Mouse (Mus musculus): ENCODE data around the gene Pglyrp1. TPM values are rescaled to one million over a fixed set of nuclear protein-coding genes. Genes with fewer than 3 reads are reported as not detected.
A peak's percentile ranks its signal among the peaks of the same experiment; 100 is the strongest.
"Not testable (repeated sequence)": the region's sequence is repeated elsewhere in the genome, so short reads cannot be mapped to it uniquely, and the experiment has no call there.

Pglyrp1 gene
- total RNA-seq (2021), result 1.9 and 2.0 TPM in 2 replicates
- long read RNA-seq, result 0 reads

DNA sequence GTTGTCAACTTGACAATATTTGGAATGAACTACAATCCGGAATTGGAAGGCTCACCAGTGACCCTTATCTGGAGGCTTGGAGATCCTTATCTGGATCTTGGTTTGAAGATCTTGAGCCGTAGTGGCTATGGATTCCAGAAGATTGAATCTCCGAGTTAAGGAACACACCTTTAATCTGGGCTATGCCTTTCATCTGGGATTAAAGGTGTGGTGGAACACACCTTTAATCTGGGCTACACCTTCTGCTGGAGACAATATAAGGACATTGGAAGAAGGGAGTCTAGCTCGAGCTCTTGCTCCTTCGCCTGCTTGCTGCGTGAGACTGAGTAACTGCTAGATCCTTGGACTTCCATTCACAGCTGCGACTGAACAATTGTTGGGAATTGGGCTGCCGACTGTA is at the start of gene Pglyrp1:
Gene Pglyrp1, plus strand, starts transcription at position 301 of the 400 bp plus-strand sequence.
- not testable (repeated sequence) for DNase-seq

DNA sequence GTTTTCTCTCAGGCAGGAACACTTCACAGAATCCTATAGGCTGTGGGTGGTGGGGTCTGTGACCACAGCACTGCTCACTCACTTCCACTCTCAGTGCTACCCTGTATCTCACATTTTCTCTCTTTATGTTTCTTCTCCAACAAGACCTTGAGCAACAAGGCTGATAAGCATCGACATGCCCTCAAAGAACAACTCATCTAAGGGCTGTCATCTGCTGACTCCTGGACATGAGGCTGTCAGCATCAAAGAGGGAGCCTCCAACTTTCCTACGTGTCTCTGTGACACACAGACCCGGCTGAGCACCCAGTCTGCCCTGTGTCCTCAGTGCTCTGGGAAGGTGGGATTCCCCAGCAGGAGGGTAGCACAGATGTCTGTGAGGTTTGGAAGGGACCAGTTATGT is 49.6 kb upstream of the Pglyrp1 start, which contains the start of gene Psg17:
Gene Psg17, minus strand, starts transcription at position 101 of the 400 bp plus-strand sequence.
- no peak for DNase-seq

GRCm38 (mm10) chr7:18827792-18828546 is 43.2 kb upstream of the Pglyrp1 start:
- DNase-seq, result no peak

DNA sequence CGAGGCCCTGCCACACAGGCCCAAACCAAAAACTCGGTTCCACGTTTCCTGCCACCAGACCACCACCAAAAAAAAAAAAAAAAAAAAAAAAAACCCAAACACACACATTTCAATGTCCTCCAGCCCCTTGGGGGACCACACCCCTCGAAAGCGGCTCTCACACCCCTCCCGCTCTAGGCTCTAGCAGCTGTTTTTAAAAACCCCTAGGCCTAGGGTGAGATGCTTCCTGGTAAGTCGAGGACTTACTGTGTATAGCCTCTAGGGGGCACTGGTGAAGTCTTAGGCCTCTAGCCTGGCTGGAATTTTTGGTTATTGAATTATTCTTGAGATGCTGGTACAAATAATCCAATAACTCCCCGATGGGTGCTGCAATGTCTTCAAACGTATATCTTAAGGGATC is 42.5 kb upstream of the Pglyrp1 start:
- no peak for DNase-seq

DNA sequence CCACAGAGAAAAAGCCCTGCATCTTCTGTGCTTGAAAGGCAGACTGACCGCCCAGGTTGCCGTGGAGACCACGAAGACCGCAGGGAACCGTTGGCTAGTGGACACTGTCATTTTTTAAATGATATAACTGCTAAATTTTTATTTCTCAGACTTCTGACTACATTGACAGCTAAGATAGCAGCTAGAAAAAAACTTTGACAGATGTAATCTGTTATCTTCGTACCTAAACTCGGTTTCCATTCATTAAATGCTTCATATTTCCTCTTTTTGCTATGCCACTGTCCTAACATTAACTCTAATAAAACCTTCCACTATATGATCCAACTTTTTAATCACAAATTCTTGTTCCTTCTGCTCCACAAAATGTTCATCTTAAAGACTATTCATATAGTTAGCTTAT is 41.6 kb upstream of the Pglyrp1 start:
- DNase-seq, result no peak

DNA sequence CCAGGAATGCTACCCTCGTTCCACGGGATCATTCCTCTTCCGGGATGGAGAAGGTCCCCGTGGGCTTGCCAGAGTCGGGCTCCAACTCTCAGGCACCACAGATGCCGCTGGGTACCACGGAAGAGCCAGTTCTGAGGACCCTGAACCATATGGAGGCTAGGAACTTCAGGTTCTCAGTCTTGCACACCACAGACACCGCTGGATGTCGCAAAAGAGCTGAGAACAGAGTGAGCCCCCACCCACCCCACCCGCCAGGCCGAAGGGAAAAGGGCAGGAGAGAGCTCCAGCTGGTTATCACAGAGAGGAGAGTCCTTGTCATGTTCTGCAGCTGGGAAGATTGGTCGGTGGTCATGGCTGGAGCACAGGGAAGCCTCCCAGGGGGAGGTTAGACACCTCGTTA is 38.8 kb upstream of the Pglyrp1 start:
- no peak for DNase-seq

GRCm38 (mm10) chr7:18839865-18840264 is 31.3 kb upstream of the Pglyrp1 start, which contains the start of gene Mill2:
Mill2 (plus strand) TSS chr7:18839966.
- DNase-seq, result no peak

DNA sequence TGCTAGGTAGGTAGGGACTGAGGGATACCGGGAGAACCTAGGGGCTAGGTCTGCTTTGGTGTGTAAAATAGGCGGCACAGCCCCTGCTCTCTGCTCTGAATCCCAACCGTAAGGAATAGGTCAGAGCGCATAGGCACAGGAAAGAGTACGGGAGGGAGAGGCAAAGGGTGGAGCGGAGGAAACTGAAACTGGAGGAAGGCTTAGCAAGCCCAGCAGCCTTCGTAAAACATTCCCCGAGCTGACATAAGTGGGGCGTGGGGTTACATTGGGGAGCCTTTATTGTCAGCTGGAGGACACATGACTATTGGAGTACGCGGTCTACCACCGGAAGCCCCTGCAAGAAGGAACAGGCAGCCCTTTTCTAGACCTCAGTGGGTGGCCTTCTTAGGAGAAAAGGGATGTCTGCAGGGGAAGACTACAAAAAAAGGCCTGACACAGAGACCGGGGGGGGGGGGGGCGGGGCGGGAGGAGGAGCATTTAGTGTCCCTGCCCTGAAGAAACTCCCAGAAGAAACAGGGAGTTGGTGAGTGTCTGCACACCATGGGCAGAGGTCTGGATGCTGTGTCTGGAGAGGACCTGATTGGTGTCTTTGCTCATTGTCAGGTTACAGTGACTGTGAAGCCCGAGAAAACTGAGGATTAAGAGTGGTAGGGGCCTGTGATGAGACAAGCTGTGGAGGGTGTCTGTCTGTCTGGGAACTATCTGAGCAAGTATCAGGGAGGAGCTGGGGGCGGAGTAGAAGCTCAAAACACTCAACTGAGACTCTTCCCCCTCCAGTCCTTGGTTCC is 30.6 kb upstream of the Pglyrp1 start:
- peak; percentile 18 for DNase-seq

- no peak for DNase-seq
These were observed 30.0 kb upstream of the Pglyrp1 start for GRCm38 (mm10) chr7:18841174-18841567.

DNA sequence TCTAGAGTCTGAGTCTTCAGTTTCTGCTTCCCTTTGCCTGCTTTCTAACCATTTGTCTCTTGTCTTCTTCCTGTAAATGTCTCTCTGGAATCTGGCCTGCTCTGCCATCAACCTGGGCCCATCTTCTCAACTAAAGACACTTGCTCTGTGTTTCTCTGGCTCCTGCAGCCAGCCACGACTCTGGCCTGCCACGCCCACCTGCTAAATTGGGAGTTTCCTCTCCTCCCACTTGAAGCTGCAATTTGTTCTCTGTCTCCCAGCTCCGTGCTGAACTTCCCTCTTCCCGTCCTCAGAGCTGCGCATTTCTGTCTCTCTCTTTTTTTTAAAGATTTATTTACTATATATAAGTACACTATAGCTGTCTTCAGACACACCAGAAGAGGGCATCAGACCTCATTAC is 26.3 kb upstream of the Pglyrp1 start:
- DNase-seq, result no peak

- no peak for DNase-seq
These were observed 22.7 kb upstream of the Pglyrp1 start for GRCm38 (mm10) chr7:18848395-18848794.

- no peak for DNase-seq
These were observed 12.7 kb upstream of the Pglyrp1 start for GRCm38 (mm10) chr7:18858310-18858916.

DNA sequence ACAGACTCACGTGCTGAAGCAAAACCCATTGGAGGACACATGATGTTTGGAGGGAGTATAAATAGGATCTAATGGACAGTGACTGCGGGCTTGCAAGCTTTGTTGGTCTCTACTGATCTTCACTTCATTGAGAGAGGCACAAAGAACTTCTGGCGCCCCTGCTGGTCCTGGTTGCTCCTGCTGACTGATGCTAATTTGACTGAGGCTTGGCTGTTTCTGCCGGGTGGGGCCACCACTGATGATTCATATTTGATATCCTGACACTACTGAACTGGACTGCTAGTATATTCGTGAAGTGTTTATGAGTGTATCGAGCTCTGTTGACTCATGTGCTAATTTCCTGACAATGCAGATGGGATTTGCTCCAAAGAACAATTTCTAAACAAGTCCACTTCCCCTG is 8.3 kb upstream of the Pglyrp1 start:
- DNase-seq, result no peak

DNA sequence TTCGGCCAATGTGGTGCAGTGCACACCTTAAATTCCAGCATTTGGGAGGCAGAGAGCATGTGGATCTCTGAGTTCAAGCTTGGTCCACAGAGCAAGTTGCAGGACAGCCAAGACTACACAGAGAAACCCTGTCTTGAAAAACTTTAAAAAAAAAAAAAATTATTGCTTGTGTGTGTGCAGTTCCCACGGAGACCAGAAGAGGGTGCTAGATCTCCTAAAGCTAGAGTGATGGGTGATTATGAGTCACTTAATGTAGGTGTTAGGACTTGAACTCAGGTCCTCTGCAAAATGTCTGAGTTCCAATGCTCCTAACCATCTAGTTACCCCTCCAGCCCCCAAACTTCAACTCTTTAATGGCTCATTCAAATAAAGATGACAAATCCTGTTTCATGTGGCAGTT is 2.6 kb upstream of the Pglyrp1 start:
- no peak for DNase-seq

DNA sequence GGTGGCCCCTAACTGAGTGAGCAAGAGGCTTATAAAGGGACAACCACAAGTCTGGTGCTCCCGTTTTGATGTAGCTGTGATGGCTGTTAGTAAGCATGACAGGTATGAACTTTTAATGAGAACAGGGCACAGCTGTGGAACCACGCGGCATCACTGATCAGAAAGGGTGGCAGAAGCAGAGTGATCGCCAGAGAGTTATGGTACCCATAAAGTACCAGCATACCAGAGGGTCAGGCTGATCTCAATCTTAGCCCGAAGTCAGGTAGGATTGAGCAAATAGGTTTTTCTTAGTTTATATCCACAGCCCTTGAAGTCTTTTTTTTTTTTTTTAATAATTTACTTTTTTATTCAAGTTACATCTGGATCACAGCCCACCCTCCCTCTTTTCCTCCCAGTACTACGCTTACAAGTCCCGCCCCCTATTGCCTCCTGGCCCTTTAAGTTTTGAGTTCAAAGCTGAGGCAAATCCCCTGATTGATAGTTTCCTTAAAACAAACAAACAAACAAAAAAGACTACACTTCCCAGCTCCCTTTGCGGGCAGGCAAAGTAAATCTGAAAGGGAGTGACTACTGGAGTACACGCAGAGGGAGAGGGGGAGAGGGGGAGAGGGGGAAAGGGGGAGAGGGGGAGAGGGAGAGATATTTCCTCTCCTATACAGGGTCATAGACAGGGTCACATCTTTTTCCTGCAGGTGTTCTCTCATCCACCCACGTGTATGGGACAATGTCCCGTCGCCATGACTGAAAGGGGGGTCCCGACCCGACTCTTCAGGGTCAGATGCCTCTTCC is 1.1 kb downstream of the Pglyrp1 start:
- no peak for DNase-seq

DNA sequence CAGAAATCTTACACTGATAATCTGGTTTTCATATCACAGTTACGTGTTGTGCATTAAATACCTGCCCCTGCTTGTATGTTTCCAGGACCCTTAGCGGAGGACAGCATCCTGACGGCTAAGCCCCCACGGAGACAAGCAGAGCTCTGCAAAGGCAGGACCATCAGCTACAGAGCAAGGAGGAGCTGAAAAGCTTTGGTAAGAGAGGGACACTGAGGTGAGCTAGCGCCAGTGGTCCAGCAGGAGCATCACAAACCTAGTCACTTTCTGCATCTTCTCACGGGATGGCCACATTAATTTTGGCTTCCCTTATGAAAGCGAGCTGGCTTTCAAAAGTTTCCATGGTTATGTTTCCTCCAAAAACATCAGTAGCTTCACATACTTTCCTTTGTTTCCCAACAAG is 1.7 kb downstream of the Pglyrp1 start:
- no peak for DNase-seq

- peak; percentile 58 for DNase-seq
These were observed 2.1 kb downstream of the Pglyrp1 start for GRCm38 (mm10) chr7:18873253-18873652.

- no peak for DNase-seq
These were observed 4.2 kb downstream of the Pglyrp1 start for GRCm38 (mm10) chr7:18875372-18875771.

DNA sequence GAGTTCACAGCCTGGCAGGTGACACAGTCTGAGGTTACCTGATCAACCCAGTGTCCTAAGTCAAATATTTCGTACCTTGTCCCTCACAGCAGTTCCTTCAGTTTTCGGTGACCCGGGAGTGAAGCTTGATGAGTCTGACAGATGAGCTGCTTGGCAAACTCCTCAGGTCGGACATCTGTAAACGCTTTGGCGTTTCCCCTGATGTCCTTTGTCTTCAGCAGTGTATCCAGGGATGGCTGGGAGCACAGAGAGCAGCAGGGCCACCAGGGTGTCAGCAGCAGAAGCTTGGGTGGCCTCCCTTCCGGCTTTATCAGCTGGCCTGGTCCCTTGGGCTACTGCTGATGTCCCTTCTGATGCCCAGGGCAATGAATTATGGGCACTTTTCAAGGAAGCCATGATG is 7.6 kb downstream of the Pglyrp1 start:
- DNase-seq, result no peak

DNA sequence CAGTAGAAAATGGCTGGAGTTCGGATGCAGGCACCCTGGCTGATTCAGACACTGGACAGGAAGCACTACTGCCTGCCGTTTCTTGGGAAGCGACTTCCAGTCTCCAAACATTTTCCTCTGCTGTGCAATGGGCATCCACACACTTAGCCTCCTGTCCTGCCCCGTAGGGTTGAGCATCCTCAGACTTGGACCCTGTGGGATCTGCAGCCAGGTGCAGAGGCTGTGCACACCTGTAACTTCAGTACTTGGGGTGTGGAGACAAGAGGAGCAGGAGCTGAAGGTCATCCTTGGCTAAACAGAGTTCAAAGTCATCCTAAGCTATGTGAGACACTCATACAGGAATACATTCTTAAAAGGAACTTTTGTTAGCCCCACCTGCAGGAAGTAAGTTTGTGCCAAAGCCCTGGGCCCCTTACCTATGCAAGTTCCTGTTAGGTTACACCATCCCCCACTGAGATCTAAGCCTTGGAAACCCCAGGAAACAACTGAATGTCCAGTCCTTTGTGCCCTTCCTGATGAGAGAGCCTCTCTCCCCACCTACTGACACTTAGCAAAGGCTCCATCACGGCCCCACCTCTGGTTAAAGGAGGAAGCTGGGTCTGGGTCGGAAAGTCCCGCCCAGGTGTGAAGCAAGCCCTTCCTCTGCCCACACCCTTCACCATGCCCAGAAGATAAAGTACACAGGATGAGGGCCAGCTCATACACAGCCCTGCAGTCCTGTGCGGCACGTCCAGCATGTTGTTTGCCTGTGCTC is 13.0 kb downstream of the Pglyrp1 start:
- DNase-seq, result no peak

DNA sequence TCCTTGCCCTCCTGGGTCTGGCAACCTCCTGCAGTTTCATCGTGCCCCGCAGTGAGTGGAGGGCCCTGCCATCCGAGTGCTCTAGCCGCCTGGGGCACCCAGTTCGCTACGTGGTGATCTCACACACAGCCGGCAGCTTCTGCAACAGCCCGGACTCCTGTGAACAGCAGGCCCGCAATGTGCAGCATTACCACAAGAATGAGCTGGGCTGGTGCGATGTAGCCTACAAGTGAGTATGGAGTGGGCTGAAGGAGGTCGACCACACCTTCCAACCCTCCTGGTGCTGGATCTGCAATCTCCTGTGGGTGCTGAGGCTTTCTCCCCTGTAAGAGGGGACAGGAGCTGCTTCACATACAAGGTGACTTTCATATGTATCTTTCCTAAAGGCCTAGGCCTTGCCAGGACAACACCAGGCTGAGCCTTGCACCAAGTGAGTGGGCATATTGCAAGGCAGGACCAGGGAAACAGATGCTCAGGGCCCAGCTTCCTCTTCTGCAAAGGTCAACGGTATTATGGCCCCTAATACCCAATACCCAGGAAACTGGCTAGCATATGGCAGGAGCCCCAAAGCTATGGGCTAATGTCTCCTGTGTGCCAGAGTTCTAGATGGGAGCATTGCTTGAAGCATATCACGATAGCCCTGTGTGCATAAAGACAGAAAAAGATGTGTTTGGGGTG is 13.8 kb downstream of the Pglyrp1 start:
- DNase-seq, result no peak
